Mouse (Mus musculus): ENCODE measurements around the gene Bag3.

Bag3 gene

DNA sequence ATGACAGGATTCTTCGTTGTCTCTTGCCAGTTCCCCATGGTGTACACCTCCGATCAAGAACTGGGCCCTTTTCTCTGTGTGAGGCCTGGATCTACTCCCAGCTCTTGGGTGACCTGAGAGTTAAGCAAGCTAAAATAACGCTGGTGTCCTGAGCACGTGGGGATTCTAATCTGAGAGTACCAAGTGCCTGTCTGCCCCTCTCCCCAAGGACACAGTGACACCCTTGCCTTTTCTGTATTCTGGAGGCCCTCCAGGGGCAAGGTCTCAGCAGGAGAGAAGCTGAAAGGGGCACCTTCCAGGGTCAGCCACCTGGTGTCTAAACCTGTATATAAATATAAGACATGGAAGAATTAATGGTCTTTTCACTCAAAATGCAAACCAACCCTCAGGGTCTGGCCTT lies 14.3 kb downstream of the Bag3 start:
- no peak for DNase-seq (ENCODE audit: low spot score in 2 of 2)

GRCm38 (mm10) chr7:128538196-128538595 lies 14.8 kb downstream of the Bag3 start:
- DNase-seq (ENCODE audit: low spot score in 2 of 2), result no peak

DNA sequence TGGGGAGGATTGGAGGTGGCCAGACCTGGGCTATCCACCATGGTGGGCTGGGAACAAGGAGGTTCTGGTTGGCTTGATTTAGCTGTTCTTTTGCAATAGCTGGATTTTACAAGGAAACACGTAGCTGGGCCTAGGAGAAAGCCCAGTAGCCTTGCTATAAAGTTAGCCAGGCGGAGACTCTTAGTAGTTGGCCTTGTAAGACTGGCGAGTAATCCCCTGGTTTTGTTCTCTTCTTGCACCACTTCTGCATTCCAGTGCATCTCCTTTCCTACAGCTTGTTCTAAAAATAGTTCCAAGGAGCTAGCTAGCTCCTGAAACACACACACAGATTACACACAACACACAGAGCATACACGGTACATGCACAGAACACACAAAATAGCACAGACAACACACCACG lies 15.4 kb downstream of the Bag3 start:
- no peak for DNase-seq (ENCODE audit: low spot score in 2 of 2)

DNA sequence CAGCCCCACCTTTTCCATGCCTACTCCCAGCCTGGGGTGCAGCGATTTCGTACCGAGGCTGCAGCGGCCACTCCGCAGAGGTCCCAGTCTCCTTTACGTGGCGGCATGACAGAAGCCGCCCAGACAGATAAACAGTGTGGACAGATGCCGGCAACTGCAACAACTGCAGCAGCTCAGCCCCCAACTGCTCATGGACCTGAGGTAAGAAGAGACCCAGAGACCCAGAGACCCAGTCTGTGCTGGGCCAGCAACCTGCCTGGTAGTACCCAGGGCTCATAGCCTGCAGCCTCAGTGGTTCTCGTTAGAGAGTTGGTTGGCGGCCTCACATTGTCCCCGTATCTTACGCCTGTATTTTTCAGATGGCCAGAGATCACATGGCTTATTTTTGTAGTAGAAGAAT lies 16.7 kb downstream of the Bag3 start:
- no peak for DNase-seq (ENCODE audit: low spot score in 2 of 2)

DNA sequence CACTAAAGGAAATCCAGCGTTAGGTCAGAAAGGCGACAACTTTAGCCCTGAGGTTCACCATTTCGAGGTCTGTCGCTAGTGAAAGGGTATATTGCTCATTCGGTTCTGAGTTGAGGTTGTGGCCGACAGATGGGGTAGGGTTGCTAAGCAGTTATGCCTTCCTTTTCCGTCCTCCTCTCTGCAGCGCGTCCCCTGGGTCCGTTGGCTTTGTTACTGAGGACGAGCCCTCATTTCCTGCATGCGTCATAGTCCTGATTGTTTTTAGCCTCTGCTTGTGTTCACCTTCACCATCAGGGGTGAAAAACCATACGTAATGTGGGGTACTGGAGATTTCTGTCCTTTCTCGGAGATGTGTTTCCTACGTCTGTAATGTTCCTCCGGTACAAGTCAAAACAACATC lies 17.3 kb downstream of the Bag3 start:
- no peak for DNase-seq (ENCODE audit: low spot score in 2 of 2)

DNA sequence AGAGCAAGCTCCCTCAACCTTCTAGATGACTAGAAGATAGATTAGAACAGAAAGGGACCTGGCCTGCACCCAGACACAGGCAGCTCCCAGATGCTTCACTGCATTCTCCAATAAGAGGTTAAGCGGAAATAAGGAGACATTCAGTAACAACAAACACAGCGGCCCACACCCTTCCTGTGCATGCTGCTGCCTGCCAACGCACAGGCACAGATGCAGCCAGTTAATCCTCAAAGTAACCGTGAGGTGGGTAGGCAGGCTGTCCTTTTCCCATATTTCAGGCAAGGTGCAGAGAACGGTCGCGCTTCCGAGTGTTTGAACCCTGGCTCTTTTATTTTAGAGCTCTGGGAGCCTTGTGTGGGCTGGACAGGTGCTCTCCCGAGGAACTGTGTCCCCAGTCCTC lies 17.8 kb downstream of the Bag3 start:
- no peak for DNase-seq (ENCODE audit: low spot score in 2 of 2)

- DNase-seq (ENCODE audit: low spot score in 2 of 2), result no peak
Observed at GRCm38 (mm10) chr7:128541771-128542170, 18.4 kb downstream of the Bag3 start.

GRCm38 (mm10) chr7:128542488-128542887 lies 19.1 kb downstream of the Bag3 start:
- DNase-seq (ENCODE audit: low spot score in 2 of 2), result no peak

- no peak for DNase-seq (ENCODE audit: low spot score in 2 of 2)
Observed at GRCm38 (mm10) chr7:128543148-128543855, 19.9 kb downstream of the Bag3 start.

- no peak for DNase-seq (ENCODE audit: low spot score in 2 of 2)
Observed at GRCm38 (mm10) chr7:128543961-128544360, 20.5 kb downstream of the Bag3 start.

- DNase-seq (ENCODE audit: low spot score in 2 of 2), result no peak
Observed at GRCm38 (mm10) chr7:128544566-128545262, 21.3 kb downstream of the Bag3 start.

- no peak for DNase-seq (ENCODE audit: low spot score in 2 of 2)
Observed at GRCm38 (mm10) chr7:128546031-128546430, 22.6 kb downstream of the Bag3 start.

DNA sequence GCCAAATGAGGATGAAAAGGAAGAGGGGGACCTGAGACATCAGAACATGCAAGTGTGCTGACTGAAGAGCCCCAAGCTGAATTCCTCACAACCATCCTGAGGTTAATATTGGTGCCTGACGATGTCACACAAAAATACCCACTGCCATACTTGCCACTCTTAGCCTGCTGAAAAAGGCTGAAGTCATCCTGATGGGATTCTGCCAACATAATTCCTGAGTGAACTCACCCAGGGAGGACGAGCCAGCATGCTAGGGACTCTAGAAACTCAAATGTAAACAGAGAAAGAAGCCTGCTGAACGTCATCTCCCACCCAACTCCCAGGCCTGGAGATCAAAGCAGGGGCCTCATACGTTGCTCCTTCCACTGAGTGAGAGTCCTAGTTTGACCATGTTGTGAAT lies 25.7 kb downstream of the Bag3 start:
- no peak for DNase-seq (ENCODE audit: low spot score in 2 of 2)

GRCm38 (mm10) chr7:128550328-128551086 lies 27.1 kb downstream of the Bag3 start:
- DNase-seq (ENCODE audit: low spot score in 2 of 2), result no peak

DNA sequence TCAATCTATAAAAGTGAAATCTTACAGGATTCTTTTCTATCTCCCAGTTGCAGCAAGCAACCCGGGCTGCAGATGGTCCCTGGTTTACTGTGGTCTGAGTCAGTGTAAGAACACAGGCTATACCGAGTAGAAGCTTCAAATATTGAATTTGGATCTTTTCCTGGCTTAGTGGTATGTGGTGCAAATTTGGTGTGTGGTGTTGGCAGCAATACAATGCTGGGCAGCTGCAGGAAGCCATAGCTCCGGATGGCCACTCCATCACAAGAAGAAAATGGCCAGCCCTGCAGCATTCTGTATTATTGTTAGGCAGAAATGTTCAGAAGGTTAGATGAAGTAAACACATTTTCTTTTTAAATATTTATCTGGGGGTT lies 27.7 kb downstream of the Bag3 start:
- DNase-seq (ENCODE audit: low spot score in 2 of 2), result no peak

DNA sequence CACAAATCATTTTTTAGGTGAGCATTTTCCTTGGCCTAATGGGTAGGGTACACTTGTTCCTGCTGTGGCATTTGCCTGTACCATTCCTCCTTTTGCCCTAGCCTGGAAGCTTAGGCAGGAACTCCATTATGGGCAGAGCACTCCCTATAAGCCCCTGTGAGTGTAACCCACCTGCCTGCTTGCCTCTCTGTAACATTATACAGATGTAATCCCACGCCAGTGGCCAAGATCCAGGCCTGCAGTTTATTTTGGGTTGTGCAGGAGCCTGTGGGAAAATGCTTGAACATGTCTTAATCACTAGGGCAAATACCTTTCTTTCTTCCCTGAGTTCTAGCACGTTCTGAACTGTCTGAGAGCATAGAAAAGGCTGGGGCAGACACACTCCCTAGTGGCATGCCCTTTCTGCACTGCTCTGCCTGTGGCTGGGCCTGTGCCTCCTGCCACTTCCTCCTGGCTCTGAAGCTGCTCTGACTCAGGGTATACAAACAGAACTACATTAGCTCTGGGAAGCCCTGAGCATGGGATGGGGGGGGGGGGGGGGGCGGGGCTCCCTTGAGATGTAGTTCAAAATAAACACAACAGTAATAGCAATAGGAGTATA lies 29.8 kb downstream of the Bag3 start:
- no peak for DNase-seq (ENCODE audit: low spot score in 2 of 2)

DNA sequence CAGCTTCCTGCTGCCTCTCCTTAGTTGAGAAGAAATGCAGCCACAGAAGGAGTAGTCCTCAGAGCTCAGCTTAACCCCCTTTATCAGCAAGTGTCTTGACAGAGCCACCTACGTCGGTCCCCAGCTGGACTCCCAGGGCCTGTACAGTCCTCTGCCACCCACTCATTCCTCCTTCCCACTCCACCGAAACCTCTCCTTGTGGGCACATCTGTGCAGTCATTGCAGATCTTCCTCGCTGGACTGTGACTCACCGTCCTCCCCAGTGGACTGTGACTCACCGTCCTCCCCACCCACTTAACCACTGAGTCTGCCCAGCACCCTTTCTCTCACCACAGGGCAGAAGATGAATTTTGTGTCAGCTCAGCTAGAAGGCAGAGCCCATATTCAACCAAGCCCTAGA lies 31.1 kb downstream of the Bag3 start:
- DNase-seq (ENCODE audit: low spot score in 2 of 2), result no peak

DNA sequence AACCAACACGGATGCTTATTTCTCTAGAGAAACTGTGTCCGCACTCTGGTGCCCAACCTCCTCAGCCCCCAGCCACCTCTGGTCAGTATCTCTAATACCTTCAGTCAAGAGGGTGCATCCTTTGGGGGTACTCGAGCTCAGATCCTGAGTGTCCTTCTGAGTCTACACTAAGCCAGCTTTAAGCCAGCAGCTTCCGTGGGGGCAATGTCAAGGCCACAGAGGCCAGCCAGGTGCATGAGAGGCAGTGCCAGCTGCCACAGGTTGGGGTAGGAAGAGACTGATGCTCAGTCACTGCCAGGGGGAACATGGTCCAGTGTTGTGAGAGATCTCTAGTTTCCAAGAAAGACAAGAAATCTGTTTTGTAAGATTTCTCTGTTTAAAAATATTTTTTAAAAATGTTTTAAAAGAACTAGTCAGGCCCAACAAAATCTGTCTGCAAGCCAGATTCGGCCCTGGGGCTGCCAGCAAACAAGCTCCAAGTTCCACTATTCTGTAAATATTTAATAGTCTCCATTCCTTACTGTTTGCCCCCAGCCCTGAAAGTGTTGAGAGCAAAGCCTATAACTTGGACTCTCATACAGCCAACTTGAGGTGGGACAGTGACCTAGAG lies 31.8 kb downstream of the Bag3 start:
- DNase-seq (ENCODE audit: low spot score in 2 of 2), result no peak

- no peak for DNase-seq (ENCODE audit: low spot score in 2 of 2)
Observed at GRCm38 (mm10) chr7:128556923-128557430, 33.6 kb downstream of the Bag3 start.

DNA sequence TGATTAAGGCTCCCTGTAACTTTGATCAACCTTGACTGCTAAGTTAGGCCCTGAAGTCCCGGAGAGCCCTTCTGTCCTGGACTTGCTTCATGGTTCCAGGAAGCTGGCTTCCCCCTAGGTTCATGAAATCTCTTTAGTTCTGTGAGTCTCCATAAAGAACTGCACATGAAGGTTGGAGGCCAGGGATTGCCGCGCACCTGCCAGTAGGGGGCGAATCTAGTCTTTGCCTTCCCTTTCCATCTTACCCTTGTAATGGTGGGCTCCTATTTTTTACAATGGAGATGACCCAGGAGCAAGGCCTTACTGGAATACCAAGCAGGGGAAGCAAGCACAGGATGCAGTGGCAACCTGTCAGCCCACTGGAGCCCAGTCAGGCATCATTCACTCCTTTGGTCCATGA lies 40.0 kb downstream of the Bag3 start:
- DNase-seq (ENCODE audit: low spot score in 2 of 2), result peak; percentile 34 to 74

- no peak for DNase-seq (ENCODE audit: low spot score in 2 of 2)
Observed at GRCm38 (mm10) chr7:128566311-128566710, 42.9 kb downstream of the Bag3 start.

Data from spleen, postnatal 4 days (tissue).